Mouse (Mus musculus): Measurements from ENCODE around the gene Trmt2a. TPM values are rescaled to one million over a fixed set of nuclear protein-coding genes. Genes with fewer than 3 reads are reported as not detected.
A peak's percentile ranks its signal among the peaks of the same experiment; 100 is the strongest.

Trmt2a gene
- polyA plus RNA-seq, 1 experiment from 2014 or later, result 74.8 TPM

MicroRNAs encoded within 50 kb of the gene (microRNA counts, 519-probe panel; counts per million panel counts)
- 114 counts per million for microRNA mmu-miR-1306

Small RNAs within 50 kb of the gene (microRNA-seq; reads per million reads assigned to microRNA genes)
- gene Gm24572, result not detected
- 295 reads per million, percentile 64 among the genes with 10 or more reads in this experiment for gene Mir1306

Other genes starting within 250 kb of the Trmt2a start
- gene Dgcr6, start 195.8 kb upstream of the Trmt2a start, polyA plus RNA-seq (2015; fragmentation: Nextera tagmentation; extraction: Ambion mirVana), result 29.0 and 29.1 TPM in 2 replicates
- 5.2 and 5.9 TPM in 2 replicates for gene Prodh, start 158.5 kb upstream of the Trmt2a start, polyA plus RNA-seq (2015; fragmentation: Nextera tagmentation; extraction: Ambion mirVana)
- 0.33 and 0.56 TPM in 2 replicates for gene Rtn4r, start 121.0 kb upstream of the Trmt2a start, polyA plus RNA-seq (2015; fragmentation: Nextera tagmentation; extraction: Ambion mirVana)
- gene Ccdc188, start 30.8 kb upstream of the Trmt2a start, polyA plus RNA-seq (2015; fragmentation: Nextera tagmentation; extraction: Ambion mirVana), result not detected in 2 replicates
- 1.7 and 2.3 TPM in 2 replicates for gene Zdhhc8, start 13.5 kb upstream of the Trmt2a start, polyA plus RNA-seq (2015; fragmentation: Nextera tagmentation; extraction: Ambion mirVana)
- gene Ranbp1, start 53 bp downstream of the Trmt2a start, polyA plus RNA-seq (2015; fragmentation: Nextera tagmentation; extraction: Ambion mirVana), result 491 and 563 TPM in 2 replicates
- 1.3 and 2.4 TPM in 2 replicates for gene Gm49776, start 9.6 kb downstream of the Trmt2a start, polyA plus RNA-seq (2015; fragmentation: Nextera tagmentation; extraction: Ambion mirVana)
- 13.4 and 13.8 TPM in 2 replicates for gene Dgcr8, start 40.6 kb downstream of the Trmt2a start, polyA plus RNA-seq (2015; fragmentation: Nextera tagmentation; extraction: Ambion mirVana)
- gene Tango2, start 99.4 kb downstream of the Trmt2a start, polyA plus RNA-seq (2015; fragmentation: Nextera tagmentation; extraction: Ambion mirVana), result 69.6 and 71.4 TPM in 2 replicates
- 7.6 and 7.9 TPM in 2 replicates for gene Arvcf, start 99.5 kb downstream of the Trmt2a start, polyA plus RNA-seq (2015; fragmentation: Nextera tagmentation; extraction: Ambion mirVana)
- gene Txnrd2, start 177.7 kb downstream of the Trmt2a start, polyA plus RNA-seq (2015; fragmentation: Nextera tagmentation; extraction: Ambion mirVana), result 105 and 112 TPM in 2 replicates
- 109 and 110 TPM in 2 replicates for gene Comt, start 178.2 kb downstream of the Trmt2a start, polyA plus RNA-seq (2015; fragmentation: Nextera tagmentation; extraction: Ambion mirVana)

Measured in liver, embryonic 13.5 days (tissue).